Mouse (Mus musculus) kidney, embryonic 16.5 days (tissue): ENCODE results near the gene Plp2. TPM values are rescaled to one million over a fixed set of nuclear protein-coding genes. Genes with fewer than 3 reads are reported as not detected.

Experiments
- ATAC-seq: fragments of 200-750 bp; cut with Nextera tagmentation; 2 replicates; pipeline ENCODE4 v1.8.0; 2017; ENCODE audit warnings: moderate TSS enrichment; ENCODE audit not compliant: low FRiP score, low TSS enrichment
- H3K27ac ChIP-seq: fragments of 300-500 bp; sonication (generic); 2 replicates; pipeline ENCODE4 v1.5.1; 2014; ENCODE audit warnings: low read length
- H3K27me3 ChIP-seq: fragments of 300-500 bp; sonication (generic); 2 replicates; pipeline ENCODE4 v1.6.1; 2014; ENCODE audit warnings: low read length, control low read depth, mixed read lengths; ENCODE audit not compliant: insufficient read depth
- H3K36me3 ChIP-seq: fragments of 300-500 bp; sonication (generic); 2 replicates; pipeline ENCODE4 v1.6.1; 2014; ENCODE audit warnings: low read length, control low read depth, mixed read lengths; ENCODE audit not compliant: insufficient read depth
- H3K4me1 ChIP-seq: fragments of 300-500 bp; sonication (generic); 2 replicates; pipeline ENCODE4 v1.6.1; 2014; ENCODE audit warnings: low read length, control low read depth, mixed read lengths; ENCODE audit not compliant: insufficient read depth
- H3K4me2 ChIP-seq: fragments of 300-500 bp; sonication (generic); replicated peaks from 2 replicates; pipeline ENCODE4 v1.6.1; 2014; ENCODE audit warnings: low read depth, low read length
- H3K4me3 ChIP-seq: fragments of 300-500 bp; sonication (generic); 2 replicates; pipeline ENCODE4 v1.5.1; 2014; ENCODE audit warnings: mild to moderate bottlenecking, low read length
- H3K9ac ChIP-seq: fragments of 300-500 bp; sonication (generic); replicated peaks from 2 replicates; pipeline ENCODE4 v1.6.1; 2014; ENCODE audit warnings: low read length
- H3K9me3 ChIP-seq: fragments of 300-500 bp; sonication (generic); 2 replicates; pipeline ENCODE4 v1.6.1; 2016; ENCODE audit warnings: low read length, control low read depth
- WGBS: fragments of 180-500 bp; shearing (Covaris S2); extraction: QIAGEN DNeasy Blood & Tissue Kit; methylation state at CpG from one replicate; pipeline ENCODE4 v1.1.7; 2014; 5-methylcytosine and 5-hydroxymethylcytosine counted together
- polyA plus RNA-seq: library from polyadenylated mRNA; unstranded; fragments of >200 nt; fragmentation: Nextera tagmentation; extraction: Ambion mirVana; gene quantifications from 2 replicates; pipeline ENCODE4 v1.2.1, GENCODE M21; 2015

The Plp2 gene
- polyA plus RNA-seq, 1 experiment from 2014 or later: 170 TPM

DNA sequence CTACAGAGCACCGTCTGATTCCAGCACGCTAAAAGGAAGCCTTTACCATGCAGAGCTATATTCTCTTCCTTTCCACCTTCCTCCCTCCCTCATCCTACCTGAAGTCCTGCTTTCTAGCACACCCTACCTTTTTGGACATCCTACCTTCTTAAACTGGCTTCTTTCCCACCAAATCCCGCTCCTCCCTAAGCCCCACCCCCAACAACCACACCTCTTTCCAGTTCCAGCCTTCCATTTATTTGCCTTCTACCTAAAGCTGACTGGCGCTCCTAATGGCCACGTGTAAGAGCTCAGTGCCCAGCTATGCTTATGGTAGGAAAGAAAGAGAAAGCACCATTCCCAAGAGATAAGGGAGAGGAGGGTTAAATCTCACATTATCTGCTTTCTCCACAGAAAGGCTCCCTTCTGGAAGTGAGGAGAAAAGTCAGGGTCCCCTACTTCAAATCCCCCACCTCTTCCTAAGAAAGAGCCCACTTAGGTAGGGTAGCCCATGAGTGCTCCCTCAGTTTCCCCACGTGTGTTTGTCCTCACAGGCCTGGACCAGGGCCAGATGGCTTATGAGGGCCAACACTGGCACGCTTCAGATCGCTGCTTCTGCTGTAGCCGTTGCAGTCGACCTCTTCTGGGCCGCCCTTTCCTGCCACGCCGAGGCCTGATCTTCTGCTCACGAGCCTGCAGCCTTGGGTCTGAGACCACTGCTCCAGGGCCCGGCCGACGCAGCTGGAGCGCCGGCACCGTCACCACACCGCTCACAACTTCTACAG is 5.3 kb downstream of the Plp2 start:
- Histone ChIP-seq H3K4me1 (no peaks in the 10 kb centered on the region), H3K9me3 (no peaks in the 10 kb centered on the region), H3K27ac (no peak overlapping the region), H3K4me2 (no peak overlapping the region), H3K9ac (no peak overlapping the region), H3K36me3 (peaks cover 21% of the 10 kb centered on the region), H3K27me3 (no peaks in the 10 kb centered on the region), H3K4me3 (no peak overlapping the region)
- ATAC-seq: no peak
- 75% methylated on average over 21 of the region's 21 CpGs for WGBS

DNA sequence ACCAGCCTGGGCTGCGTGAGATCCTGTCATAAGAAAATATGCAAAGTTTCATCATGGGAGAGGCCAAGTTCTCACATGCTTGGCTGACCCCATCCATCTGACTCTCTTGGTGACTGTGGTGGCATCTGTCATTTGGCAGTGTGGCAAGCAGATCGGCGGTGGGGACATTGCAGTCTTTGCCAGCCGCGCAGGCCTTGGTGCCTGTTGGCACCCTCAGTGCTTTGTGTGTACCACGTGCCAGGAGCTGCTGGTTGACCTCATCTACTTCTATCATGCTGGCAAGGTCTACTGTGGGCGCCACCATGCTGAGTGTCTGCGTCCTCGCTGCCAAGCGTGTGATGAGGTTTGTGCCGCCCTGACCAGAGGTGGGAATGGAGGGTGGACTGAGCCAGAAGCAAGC is 6.4 kb downstream of the Plp2 start:
- no peak overlapping the region for H3K4me2 ChIP-seq
- ATAC-seq: no peak
- WGBS: 90% methylated on average over 11 of the region's 11 CpGs
- H3K4me3 ChIP-seq: no peak overlapping the region
- H3K36me3 ChIP-seq: peaks cover 21% of the 10 kb centered on the region
- H3K9ac ChIP-seq: no peak overlapping the region
- H3K27me3 ChIP-seq: no peaks in the 10 kb centered on the region
- no peaks in the 10 kb centered on the region for H3K4me1 ChIP-seq
- no peak overlapping the region for H3K27ac ChIP-seq
- H3K9me3 ChIP-seq: no peaks in the 10 kb centered on the region

DNA sequence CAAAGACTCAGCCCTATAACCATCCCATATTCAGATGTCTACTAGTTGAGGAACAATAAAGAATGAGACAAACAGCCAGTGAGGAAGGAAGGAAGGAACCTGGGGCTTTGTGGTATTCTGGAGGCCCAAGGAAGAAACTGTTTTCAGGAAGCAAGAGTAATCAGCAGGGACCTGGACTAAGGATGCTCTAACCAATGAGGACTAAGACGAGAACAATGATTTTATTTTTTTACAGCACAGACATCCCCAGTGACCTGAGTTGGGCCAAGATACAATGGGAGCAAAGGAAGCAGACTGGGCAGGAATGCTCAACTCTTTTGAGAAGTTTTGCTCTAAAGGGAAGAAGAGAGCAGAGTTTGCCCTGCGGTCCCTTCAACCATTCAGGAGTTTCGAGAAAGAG is 8.3 kb downstream of the Plp2 start:
- Histone ChIP-seq H3K27ac (peak overlapping the region; percentile 65), H3K9me3 (no peaks in the 10 kb centered on the region), H3K4me2 (no peak overlapping the region), H3K9ac (no peak overlapping the region), H3K27me3 (no peaks in the 10 kb centered on the region), H3K4me3 (no peak overlapping the region), H3K4me1 (peaks cover 9% of the 10 kb centered on the region), H3K36me3 (peaks cover 17% of the 10 kb centered on the region; the same call in 1 of the 2 replicates)
- ATAC-seq: no peak
- 81% methylated on average over 3 of the region's 3 CpGs for WGBS

DNA sequence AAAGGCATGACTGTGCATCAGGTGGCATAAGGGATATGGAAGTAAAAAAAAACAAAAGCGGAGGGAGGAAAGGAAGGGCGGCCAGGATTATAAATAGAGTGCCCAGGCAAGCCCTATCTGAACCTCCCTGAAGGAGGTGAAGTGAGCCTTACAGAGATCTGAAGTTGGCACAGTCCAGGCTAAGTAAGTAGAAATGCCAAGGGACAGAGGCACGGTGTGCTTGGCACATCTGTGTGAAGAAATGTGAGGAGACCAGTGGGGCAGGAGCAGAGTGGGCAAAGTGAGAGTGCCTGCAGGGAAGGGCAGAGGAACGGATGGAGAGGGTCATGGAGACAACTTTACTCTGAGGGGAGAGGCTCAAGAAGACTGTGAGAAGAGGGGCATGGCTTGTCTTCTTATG is 10.1 kb downstream of the Plp2 start:
- Histone ChIP-seq H3K4me1 (peaks cover 9% of the 10 kb centered on the region), H3K27me3 (no peaks in the 10 kb centered on the region), H3K4me2 (no peak overlapping the region), H3K9me3 (no peaks in the 10 kb centered on the region), H3K9ac (no peak overlapping the region), H3K27ac (no peak overlapping the region), H3K4me3 (no peak overlapping the region), H3K36me3 (peaks cover 7% of the 10 kb centered on the region; the same call in 1 of the 2 replicates)
- no peak for ATAC-seq
- WGBS: 79% methylated on average over 4 of the region's 4 CpGs

DNA sequence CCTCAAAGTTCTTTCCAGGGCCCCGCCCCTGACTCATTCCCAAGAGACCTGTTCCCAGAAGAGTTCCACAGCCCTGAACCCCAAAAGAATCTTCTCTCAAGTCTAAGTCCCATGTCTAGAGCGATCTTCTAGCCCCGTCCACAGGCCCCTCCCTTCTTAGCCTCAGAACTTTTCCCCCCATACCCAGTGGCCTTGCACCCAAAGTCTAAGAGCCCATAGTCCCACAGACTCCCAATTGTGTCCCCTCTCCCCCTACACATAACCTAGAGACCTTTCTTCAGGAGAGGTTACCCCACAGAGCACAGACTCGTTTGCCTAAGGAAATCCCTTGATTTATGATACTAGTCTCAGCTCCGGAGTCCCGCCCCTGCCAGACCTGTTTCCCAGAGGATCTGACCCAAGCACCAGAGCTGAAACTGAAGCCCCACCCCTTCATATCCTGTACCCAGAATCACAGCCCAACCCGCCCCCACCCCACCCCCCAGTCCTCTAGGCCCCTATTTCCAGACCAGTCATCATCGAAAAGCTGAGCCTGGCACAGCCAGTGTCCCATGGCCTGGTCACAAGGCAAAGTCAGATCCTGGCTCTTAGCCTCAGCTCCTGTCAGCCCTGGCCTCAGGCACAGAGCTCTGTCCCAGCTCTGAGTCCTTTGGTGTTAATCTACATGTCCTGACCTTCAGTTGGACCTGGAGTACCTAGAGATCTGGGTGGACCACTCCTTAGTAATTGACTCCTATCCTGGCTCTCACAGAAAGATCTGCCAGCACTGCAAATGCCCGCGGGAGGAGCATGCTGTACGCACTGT is 12.2 kb downstream of the Plp2 start:
- no peaks in the 10 kb centered on the region for H3K9me3 ChIP-seq
- no peaks in the 10 kb centered on the region for H3K27me3 ChIP-seq
- no peaks in the 10 kb centered on the region for H3K36me3 ChIP-seq
- peak; percentile 49 for ATAC-seq
- 0 out of 2 replicates have a peak overlapping the region, but pooled peaks have one; percentile 31 for H3K9ac ChIP-seq
- peak overlapping the region; percentile 56 for H3K4me2 ChIP-seq
- peak overlapping the region; percentile 91 for H3K27ac ChIP-seq
- peaks cover 9% of the 10 kb centered on the region for H3K4me1 ChIP-seq
- 42% methylated on average over 11 of the region's 11 CpGs for WGBS
- peak overlapping the region; percentile 56 for H3K4me3 ChIP-seq

DNA sequence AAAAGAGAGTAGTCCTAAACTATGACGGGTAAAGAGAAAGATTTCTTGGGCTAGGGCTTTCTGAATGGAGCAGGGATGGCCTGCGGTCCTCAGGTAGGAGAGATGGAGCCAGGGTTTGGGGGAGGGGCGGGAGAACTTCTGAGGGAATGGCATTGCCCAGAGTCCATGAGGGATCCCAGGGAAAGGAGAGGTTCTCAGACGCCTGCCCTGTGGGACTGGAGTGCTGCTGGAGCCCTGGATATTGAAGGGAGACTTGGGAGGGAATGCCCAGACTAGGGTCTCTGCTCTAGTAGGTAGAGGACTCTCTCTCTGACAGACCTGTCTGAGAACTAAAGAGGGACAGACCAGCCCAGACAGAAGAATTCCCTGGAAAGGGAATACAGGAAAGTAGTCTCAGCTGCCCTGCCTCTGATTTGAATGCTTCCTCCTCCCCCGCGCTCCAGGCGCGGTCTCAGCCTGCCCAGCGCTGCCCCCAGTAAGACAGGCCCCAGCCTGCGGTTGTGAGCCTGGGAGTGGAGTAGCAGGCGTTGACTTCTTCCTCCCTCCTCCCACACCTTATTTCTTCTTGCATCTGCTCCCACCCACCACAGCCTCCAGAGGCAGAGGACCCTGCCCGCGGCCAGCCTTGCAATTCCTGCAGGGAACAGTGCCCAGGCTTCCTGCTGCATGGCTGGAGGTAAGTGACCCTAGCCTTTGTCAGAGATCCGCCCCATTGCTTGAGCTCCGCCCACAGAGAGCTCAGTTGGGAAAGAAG is 13.0 kb downstream of the Plp2 start:
- H3K9me3 ChIP-seq: no peaks in the 10 kb centered on the region

DNA sequence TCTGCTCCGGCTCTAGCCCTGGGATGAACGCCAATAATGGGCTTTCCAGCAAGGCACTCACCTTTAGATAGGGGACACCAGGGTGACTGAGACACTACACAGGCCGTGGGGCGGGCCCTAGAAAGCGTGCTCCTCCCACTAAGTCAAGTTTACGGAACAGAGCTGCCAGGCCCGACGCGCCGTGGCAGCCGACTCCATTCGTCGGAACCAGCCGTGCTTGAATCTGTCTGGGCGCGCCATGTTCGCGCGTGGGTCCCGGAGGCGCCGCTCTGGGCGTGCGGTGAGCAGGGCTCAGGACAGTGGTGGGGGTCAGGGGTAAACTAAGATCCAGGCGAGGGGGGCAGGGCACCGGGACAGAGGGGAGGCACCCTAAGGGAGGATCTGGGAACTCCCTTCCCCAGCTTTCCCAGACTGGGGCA is 14.0 kb downstream of the Plp2 start, which contains the start of gene Prickle3:
Prickle3 (plus strand) TSS at position 40 of the 419 bp plus-strand sequence.
- no peaks in the 10 kb centered on the region for H3K36me3 ChIP-seq
- peak within 1 kb of the TSS; percentile 75 for H3K9ac ChIP-seq
- H3K27ac ChIP-seq: peak within 1 kb of the TSS; percentile 91
- peak within 1 kb of the TSS; percentile 56 for H3K4me3 ChIP-seq
- peak; percentile 58; the same call in 1 of the 2 replicates for ATAC-seq
- H3K4me2 ChIP-seq: peak within 1 kb of the TSS; percentile 56
- 18% methylated on average over 26 of the region's 26 CpGs for WGBS
- H3K4me1 ChIP-seq: peaks cover 9% of the 10 kb centered on the region
- H3K9me3 ChIP-seq: no peaks in the 10 kb centered on the region
- no peaks in the 10 kb centered on the region for H3K27me3 ChIP-seq

More for the DNA sequence above, 13.0 kb downstream of the Plp2 start:
- 21% methylated on average over 15 of the region's 15 CpGs for WGBS
- peak overlapping the region; percentile 75 for H3K9ac ChIP-seq
- ATAC-seq: peak; percentile 86
- H3K36me3 ChIP-seq: no peaks in the 10 kb centered on the region
- peak overlapping the region; percentile 56 for H3K4me2 ChIP-seq
- H3K4me3 ChIP-seq: peak overlapping the region; percentile 56
- H3K27ac ChIP-seq: peak overlapping the region; percentile 91
- H3K4me1 ChIP-seq: peaks cover 9% of the 10 kb centered on the region
- no peaks in the 10 kb centered on the region for H3K27me3 ChIP-seq

DNA sequence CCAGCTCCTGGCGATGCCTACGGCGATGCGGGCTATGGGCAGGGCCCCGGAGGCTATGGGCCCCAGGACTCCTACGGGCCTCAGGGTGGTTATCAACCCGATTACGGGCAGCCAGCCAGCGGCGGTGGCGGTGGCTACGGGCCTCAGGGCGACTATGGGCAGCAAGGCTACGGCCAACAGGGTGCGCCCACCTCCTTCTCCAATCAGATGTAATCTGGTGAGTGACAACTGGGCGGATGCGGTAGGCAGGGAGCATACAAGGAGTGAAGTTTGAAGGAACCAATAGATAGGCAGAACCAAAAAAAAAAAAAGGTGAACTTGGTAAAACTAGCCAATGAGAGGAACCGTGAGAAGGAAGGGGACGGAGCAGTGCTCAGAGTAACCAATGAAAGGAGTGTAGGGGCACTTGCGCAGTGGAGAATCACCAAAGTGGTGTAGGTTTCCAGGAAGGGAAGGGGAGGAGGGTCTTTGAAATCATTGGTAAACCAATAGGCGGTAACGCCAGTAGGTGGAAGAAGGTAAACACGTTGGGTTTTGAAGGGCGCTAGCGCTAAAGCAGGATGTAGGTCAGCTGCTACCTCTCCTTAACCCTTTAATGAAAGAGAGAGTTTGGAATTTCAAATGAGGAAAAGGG is 22.4 kb downstream of the Plp2 start:
- peak overlapping the region; percentile 54 for H3K4me2 ChIP-seq
- peak overlapping the region; percentile 51 for H3K4me3 ChIP-seq
- H3K27ac ChIP-seq: peak overlapping the region; percentile 79
- H3K36me3 ChIP-seq: no peaks in the 10 kb centered on the region
- WGBS: 20% methylated on average over 25 of the region's 25 CpGs
- H3K9ac ChIP-seq: peak overlapping the region; percentile 71
- no peaks in the 10 kb centered on the region for H3K4me1 ChIP-seq
- H3K27me3 ChIP-seq: no peaks in the 10 kb centered on the region
- no peaks in the 10 kb centered on the region for H3K9me3 ChIP-seq
- ATAC-seq: peak; percentile 98

DNA sequence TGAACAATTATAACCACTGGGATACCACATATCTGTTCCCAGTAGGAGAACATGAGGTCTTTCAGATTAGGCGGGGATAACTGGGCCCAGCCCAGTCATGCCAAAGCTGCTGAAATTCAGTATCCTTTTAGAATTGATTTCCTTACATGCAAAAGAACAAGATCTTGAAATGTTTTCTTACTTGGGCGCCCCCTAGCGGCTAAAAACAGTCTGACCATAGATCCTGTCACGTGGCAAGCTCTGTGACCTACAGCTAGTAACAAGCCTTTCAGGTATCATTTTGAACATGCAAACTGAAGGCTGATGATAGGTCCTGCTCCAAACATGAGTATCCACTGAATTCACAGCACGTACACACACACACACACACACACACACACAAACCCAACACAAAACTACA is 25.8 kb downstream of the Plp2 start:
- H3K9me3 ChIP-seq: no peaks in the 10 kb centered on the region
- H3K27me3 ChIP-seq: no peaks in the 10 kb centered on the region; the same call in 1 of the 2 replicates
- H3K36me3 ChIP-seq: no peaks in the 10 kb centered on the region
- no peak overlapping the region for H3K27ac ChIP-seq
- no peak for ATAC-seq
- H3K4me1 ChIP-seq: no peaks in the 10 kb centered on the region
- H3K4me3 ChIP-seq: no peak overlapping the region
- no peak overlapping the region for H3K9ac ChIP-seq
- no peak overlapping the region for H3K4me2 ChIP-seq
- 18% methylated on average over 5 of the region's 5 CpGs for WGBS
